Comparison of ENCODE assay signal across 15 mouse cellular contexts in the genomic region with DNA sequence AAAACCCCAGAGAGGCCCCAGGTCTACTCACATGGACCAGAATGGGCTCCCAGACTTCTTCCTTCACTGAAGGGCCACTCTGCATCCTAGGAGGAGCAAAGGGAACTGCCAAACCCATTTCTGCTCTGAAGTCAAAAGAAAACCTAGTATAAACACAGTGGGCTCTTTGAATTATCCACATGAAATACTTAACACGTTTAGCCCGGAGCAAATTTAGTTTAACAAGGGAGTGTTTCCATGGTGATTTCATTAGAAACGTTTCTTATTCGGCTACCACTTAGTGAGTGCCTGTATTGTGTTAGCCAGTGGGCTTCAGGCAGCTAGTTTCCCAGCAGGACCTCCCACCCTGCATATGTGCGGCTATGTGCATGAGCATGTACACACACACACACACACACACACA.
DNase-seq lines count a peak whose midpoint lies in the region; ATAC-seq and TF ChIP-seq lines count a peak whose summit lies in the region.
"Had no signal": no experiment of that assay in that cellular context is flagged by ENCODE, and none has a peak within 500 bp of the region (broad histone marks: within the 10 kb centered on the region; RNA-seq: fewer than 3 reads in every experiment).

No protein-coding gene starts in this region.

- TF ChIP-seq POLR2A in brain, embryonic 14.5 days (IDR thresholded peaks at IDR 0.05; ENCODE audit: borderline replicate concordance, extremely low read depth, insufficient read depth, insufficient read length, poor library complexity, severe bottlenecking) = no peak

- H3K9ac ChIP-seq in hindbrain, embryonic 12.5 days = no peak overlapping the region
- no peak overlapping the region for H3K9ac ChIP-seq in hindbrain, embryonic 11.5 days (ENCODE audit: low read depth, low read length)
- no peak overlapping the region for H3K9ac ChIP-seq in forebrain, postnatal 0 days
- H3K9ac ChIP-seq in limb, embryonic 15.5 days = no peak overlapping the region
- H3K9ac ChIP-seq: lung, embryonic 14.5 days had no signal

- no peaks in the 10 kb centered on the region for H3K36me3 ChIP-seq in hindbrain, embryonic 12.5 days
- no peaks in the 10 kb centered on the region for H3K36me3 ChIP-seq in hindbrain, embryonic 11.5 days (ENCODE audit: control insufficient read depth, insufficient read depth, low read length)
- no peaks in the 10 kb centered on the region for H3K36me3 ChIP-seq in forebrain, postnatal 0 days (ENCODE audit: insufficient read depth)
- no peaks in the 10 kb centered on the region for H3K36me3 ChIP-seq in limb, embryonic 15.5 days
- H3K36me3 ChIP-seq: G1E had no signal

- no peak overlapping the region for H3K27ac ChIP-seq in hindbrain, embryonic 12.5 days
- H3K27ac ChIP-seq in hindbrain, embryonic 11.5 days (ENCODE audit: low read depth, low read length) = no peak overlapping the region
- H3K27ac ChIP-seq in forebrain, postnatal 0 days (ENCODE audit: low read depth, low read length) = no peak overlapping the region
- peak overlapping the region; percentile 65; the same call in 1 of the 2 replicates for H3K27ac ChIP-seq in limb, embryonic 15.5 days

- no peak for TF ChIP-seq CTCF in brain, embryonic 14.5 days (IDR thresholded peaks at IDR 0.05; ENCODE audit: borderline replicate concordance, extremely low read depth, insufficient read depth, insufficient read length)
- no peak for TF ChIP-seq CTCF in forebrain, postnatal 0 days (IDR thresholded peaks at IDR 0.05; ENCODE audit: low read depth)

- 26% methylated on average over 5 of the region's 5 CpGs for WGBS in hindbrain, embryonic 12.5 days
- 22% methylated on average over 5 of the region's 5 CpGs for WGBS in hindbrain, embryonic 11.5 days
- 4% methylated on average over 5 of the region's 5 CpGs for WGBS in forebrain, postnatal 0 days
- WGBS in limb, embryonic 15.5 days = 10% methylated on average over 5 of the region's 5 CpGs

- H3K9me3 ChIP-seq in hindbrain, embryonic 12.5 days (replicated peaks) = no peaks in the 10 kb centered on the region
- H3K9me3 ChIP-seq in hindbrain, embryonic 11.5 days (ENCODE audit: control insufficient read depth, low read length) = no peaks in the 10 kb centered on the region
- H3K9me3 ChIP-seq in forebrain, postnatal 0 days (ENCODE audit: low read length) = no peaks in the 10 kb centered on the region
- no peaks in the 10 kb centered on the region for H3K9me3 ChIP-seq in limb, embryonic 15.5 days
- H3K9me3 ChIP-seq: G1E had no signal

- no peak for DNase-seq in hindbrain, embryonic 11.5 days (ENCODE audit: low spot score)
- DNase-seq in brain, embryonic 14.5 days (ENCODE audit: low read depth) = peak; percentile 82
- peak; percentile 24 for DNase-seq in forebrain, postnatal 0 days
- DNase-seq in cerebellum, postnatal 14 days = no peak
- no peak for DNase-seq in gastrocnemius, postnatal 4 days (ENCODE audit: low spot score in 2 of 2)
- DNase-seq: B cell, adult 2 months; cerebellum, postnatal 25 days; gastrocnemius, postnatal 25 days; kidney, postnatal 4 days; lung, embryonic 14.5 days had no signal

- H3K4me2 ChIP-seq in hindbrain, embryonic 12.5 days (replicated peaks) = no peak overlapping the region
- no peak overlapping the region for H3K4me2 ChIP-seq in hindbrain, embryonic 11.5 days (replicated peaks; ENCODE audit: low read depth, low read length)
- H3K4me2 ChIP-seq in forebrain, postnatal 0 days (ENCODE audit: low read depth) = no peak overlapping the region
- no peak overlapping the region for H3K4me2 ChIP-seq in limb, embryonic 15.5 days
- H3K4me2 ChIP-seq: lung, embryonic 14.5 days had no signal

- H3K4me1 ChIP-seq in hindbrain, embryonic 12.5 days = peaks cover 4% of the 10 kb centered on the region; the same call in 1 of the 2 replicates
- H3K4me1 ChIP-seq in hindbrain, embryonic 11.5 days (replicated peaks; ENCODE audit: control insufficient read depth, insufficient read depth, low read length) = no peaks in the 10 kb centered on the region
- H3K4me1 ChIP-seq in forebrain, postnatal 0 days (ENCODE audit: insufficient read depth) = no peaks in the 10 kb centered on the region
- peaks cover 6% of the 10 kb centered on the region; the same call in 1 of the 2 replicates for H3K4me1 ChIP-seq in limb, embryonic 15.5 days

- no peaks in the 10 kb centered on the region for H3K27me3 ChIP-seq in hindbrain, embryonic 12.5 days
- H3K27me3 ChIP-seq in hindbrain, embryonic 11.5 days (ENCODE audit: control insufficient read depth, insufficient read depth, low read length) = no peaks in the 10 kb centered on the region
- no peaks in the 10 kb centered on the region for H3K27me3 ChIP-seq in forebrain, postnatal 0 days (ENCODE audit: insufficient read depth, low read length)
- no peaks in the 10 kb centered on the region for H3K27me3 ChIP-seq in limb, embryonic 15.5 days

- peak; percentile 60; the same call in 1 of the 2 replicates for ATAC-seq in hindbrain, embryonic 12.5 days (ENCODE audit: low FRiP score)
- ATAC-seq in hindbrain, embryonic 11.5 days (ENCODE audit: low FRiP score) = no peak
- peak; percentile 74 for ATAC-seq in forebrain, postnatal 0 days
- peak; percentile 80 for ATAC-seq in limb, embryonic 15.5 days (ENCODE audit: insufficient number of reproducible peaks, low FRiP score, low TSS enrichment, low read depth)
- ATAC-seq in cerebellum, adult (ENCODE audit: insufficient number of reproducible peaks, low FRiP score, low TSS enrichment) = no peak
- ATAC-seq: intestine, embryonic 16.5 days had no signal

- H3K4me3 ChIP-seq in hindbrain, embryonic 12.5 days = no peak overlapping the region
- H3K4me3 ChIP-seq in hindbrain, embryonic 11.5 days (ENCODE audit: low read depth, low read length) = no peak overlapping the region
- no peak overlapping the region for H3K4me3 ChIP-seq in forebrain, postnatal 0 days (ENCODE audit: low read depth, low read length)
- H3K4me3 ChIP-seq in limb, embryonic 15.5 days = no peak overlapping the region

Comparison
In these comparisons a context has a peak if more than half of its experiments do, and no peak if none do; other contexts are left out.
1. ATAC-seq: peak in hindbrain, embryonic 12.5 days (single experiment), forebrain, postnatal 0 days (single experiment) and limb, embryonic 15.5 days (single experiment); none in hindbrain, embryonic 11.5 days (single experiment) and cerebellum, adult (single experiment).
2. DNase-seq: peak in brain, embryonic 14.5 days (single experiment) and forebrain, postnatal 0 days (single experiment); none in hindbrain, embryonic 11.5 days (single experiment), cerebellum, postnatal 14 days (0 of 2) and gastrocnemius, postnatal 4 days (0 of 2).